Mouse (Mus musculus): Measurements from ENCODE around the gene Dusp16.

The Dusp16 gene

DNA sequence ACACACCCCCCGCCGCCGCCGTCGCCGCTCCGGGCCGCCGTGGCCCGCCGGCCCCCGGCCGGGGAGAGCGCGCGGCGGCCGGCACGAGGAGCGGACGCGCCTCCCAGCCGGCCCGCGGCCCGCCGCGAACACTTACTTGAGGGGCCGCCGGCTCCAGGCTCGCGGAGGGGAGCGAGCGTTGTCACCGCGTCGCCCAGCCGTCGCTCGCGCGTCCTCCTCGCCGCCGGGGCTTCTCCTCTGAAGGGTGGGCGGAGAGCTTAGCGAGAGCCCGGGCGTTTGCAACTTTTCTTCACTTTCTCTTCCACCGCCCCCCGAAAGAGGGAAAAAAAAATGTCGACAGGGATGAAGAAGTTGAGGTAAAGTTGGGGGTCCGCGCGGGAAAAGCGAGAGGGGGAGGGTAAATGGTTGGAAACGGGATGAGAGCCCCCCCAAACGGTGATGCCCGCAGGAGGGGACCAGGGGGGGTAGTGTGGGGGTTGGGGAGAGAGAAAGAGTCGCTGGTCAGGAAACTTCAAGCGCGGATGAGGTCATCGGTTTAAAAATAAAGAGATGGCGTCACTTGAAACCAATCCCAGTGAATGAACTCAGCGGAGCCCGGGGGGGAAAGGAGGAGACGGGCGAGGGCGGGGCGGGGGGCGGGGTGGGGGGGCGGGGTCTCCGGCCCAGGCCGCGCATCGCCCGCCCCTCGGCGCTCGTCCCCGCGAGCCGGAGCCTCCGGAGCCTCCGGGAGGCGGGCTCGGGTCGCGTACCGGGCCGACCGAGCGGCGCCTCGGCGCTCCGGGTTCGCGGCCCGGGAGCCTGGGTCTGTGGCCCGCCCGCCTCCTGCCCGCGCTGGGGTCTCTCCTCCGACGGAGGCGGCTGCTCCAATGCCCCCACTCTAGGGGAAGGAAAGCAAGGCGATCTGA is at the start of gene Dusp16:
Dusp16 (minus strand) TSS at position 485 of the 905 bp plus-strand sequence.
- DNase-seq, result peak; percentile 97

GRCm38 (mm10) chr6:134840346-134840745 is 47.9 kb upstream of the Dusp16 start:
- no peak for DNase-seq

DNA sequence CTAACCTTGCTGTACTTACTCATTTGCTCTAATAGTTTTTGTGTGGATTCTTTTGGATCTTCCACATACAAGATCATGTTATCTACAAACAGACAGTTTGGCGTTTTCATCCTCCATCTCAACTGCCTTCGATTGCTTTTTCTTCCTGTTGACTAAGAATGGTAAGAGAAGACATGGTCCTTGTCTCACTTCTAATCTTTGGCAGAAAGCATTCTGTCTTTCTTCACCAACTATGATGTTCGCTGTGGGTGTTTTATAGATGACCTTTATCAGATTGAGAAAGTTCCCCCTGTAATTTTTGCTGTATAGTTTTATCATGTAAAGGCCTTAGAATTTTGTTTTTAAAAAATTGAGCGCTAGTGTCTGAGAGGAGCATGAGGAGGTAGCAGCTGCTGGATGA is 45.7 kb upstream of the Dusp16 start:
- DNase-seq, result no peak

DNA sequence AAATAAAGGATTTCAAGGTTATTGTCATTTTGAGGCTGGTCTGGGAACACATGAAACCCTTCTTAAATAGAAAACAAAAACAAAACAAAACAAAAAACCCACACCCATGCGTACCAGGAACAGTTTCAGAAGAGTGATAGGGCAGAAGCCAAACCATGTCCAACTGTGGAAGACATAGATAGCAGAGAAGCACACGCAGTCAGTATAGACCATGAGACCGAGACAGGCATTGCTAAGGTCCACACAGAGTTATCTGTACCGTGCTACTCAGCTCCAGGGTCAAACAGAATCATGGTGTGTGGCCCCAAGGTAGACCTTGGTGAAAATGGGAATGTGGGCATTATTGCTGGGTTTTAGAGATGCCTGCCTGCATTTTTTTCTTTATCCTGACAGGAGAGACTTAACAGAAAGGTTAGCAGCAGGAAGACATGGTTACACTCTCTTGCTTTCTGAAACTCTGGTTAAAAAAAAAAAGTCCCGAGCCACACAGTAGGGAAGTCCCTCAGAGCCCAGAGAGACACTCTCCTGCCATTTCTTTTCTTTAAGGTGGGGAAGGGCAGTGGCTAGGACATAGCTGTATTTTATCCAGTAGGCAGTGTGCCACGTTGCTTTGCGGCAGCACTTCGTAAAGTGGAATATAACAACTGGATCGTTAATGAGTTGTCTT is 42.3 kb upstream of the Dusp16 start:
- no peak for DNase-seq

DNA sequence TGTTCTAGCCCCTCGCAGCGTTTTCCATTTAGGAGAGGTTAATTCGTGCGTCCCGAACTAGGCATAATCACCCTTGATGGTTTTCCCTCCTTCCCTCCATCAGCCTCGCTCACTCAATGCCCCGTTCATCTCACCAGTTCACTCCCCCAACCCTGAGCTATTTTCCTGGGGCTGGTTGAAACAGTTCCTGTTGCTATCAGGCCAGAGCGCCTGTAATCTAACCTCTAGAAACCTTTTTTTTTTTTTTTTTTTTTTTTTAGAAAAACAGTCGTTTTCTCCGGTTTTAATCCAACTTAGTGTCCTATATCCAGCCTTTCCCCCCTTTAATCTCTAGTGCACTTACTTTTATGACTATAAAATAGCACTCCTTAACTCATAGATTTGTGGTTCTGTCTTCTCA is 38.4 kb upstream of the Dusp16 start:
- DNase-seq, result no peak

- DNase-seq, result peak; percentile 100
Observed at GRCm38 (mm10) chr6:134829786-134830700, 37.6 kb upstream of the Dusp16 start, which contains the start of gene Crebl2. Gene Crebl2 (plus strand): TSS chr6:134830154.

- DNase-seq, result no peak
Observed at GRCm38 (mm10) chr6:134822844-134823243, 30.4 kb upstream of the Dusp16 start.

DNA sequence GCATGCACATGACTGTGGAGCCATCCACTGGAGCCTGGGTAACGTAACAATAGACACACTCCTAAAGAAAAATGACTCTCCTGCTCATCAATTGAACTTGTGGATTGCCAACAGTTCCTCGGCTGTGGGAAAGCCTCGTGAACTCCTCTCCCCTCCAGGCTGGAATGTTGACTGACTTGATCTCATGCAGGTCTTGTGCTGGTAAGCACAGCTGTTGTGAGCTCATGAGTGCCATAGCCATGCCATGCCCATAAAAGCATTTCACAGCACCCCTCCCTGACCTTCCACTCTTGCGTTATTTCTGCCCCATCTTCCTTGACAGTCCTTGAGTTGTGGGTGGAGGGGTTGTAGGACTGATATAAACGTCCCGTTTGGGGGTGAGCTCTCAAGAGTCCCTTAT is 28.0 kb upstream of the Dusp16 start:
- DNase-seq, result no peak

GRCm38 (mm10) chr6:134819741-134820140 is 27.3 kb upstream of the Dusp16 start:
- no peak for DNase-seq

DNA sequence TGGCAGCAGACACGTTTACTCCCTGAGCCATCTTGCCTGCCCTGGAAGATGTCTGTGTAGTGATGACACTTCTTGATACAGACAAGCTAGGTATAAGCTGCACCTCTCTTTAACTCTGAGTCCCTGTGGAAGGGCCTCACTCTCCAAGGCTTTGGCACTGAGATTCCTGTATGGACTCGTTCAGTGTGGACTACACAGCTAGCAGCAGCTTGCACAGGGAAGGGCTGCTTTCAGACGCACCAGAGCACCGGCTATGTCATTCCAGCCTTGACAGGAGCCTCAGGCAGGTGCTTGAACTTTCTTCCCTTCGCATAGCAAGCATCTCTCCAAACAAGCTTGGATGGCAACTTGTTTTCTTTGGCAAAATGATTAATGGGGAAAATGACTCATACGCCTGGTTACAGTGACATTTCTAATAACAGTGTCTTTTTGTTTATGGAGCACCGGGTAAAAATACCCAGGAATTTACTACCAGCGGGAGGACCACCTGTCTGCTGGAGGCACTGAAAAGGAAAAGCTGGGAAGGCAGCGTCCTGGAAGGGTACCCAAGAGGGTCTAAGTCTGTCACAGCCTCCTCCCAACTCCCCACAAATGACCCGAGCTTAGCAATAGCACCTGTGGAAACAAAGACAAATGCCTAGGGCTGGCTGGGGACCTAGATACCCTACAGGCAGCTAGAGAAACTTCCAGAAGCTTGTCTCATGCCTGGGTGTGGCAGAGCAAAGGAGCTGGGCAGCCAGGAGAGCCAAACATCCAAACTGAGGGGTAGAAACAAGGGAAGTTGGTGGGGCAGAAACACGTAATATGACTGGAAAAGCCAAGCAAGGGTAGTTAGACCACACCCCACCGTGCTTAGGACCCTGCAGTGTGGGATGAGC is 24.9 kb upstream of the Dusp16 start:
- DNase-seq, result no peak

DNA sequence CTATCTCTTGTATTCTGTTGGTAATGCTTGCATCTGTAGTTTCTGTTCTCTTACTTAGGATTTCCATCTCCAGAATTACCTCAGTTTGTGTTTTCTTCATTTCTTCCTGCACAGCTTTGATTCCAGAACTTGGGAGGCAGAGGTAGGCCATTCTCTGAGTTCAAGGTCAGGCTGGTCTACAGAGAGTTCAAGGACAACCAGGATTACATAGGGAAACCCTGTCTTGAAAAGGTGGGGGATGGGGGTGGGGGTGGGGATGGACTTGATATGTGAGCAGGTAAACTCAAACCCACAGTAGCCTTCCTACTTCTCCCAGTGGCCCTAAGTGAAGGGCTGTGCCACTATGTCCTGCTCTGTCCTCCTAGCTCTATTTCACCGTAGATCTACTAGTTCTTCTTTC is 20.6 kb upstream of the Dusp16 start:
- DNase-seq, result no peak

DNA sequence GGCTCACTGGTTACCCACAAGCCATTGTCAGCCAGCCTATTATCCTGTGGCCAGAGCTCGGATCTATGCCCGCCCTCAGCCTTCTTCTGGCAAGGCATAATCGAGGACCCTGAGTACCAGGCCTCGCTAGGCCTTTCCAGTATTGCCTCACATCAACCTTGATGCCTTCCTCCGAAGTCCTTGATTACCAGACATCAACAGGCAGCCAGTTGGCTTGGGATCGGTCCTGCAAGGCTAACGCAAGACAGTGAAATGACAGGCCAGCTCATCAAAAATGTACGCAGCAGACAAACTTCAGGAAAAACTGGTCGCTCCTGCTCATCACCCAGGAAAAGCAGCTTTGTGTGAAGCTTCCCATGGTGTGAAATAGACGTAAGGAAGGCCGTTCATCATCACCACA is 15.4 kb upstream of the Dusp16 start:
- DNase-seq, result no peak

DNA sequence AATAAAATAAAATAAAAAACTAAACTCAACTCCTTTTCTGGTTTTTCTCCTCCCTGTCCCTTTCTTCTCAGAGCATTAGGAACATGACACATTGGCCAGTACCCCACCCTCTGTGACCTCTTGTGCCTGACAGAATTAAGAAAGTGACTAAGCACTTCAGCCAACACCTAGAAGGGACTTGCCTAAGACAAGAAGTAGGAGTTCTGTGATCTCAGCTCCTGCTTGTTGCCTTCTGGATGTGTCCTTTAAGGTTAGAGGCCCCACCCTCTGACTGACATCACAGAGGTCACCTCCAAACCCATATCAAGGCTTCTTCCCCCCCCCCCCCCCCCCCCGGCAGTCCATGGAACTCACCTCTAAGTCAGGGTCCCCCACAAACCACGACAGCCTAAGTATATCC is 14.7 kb upstream of the Dusp16 start:
- DNase-seq, result no peak

- no peak for DNase-seq
Observed at GRCm38 (mm10) chr6:134806130-134806529, 13.7 kb upstream of the Dusp16 start.

- no peak for DNase-seq
Observed at GRCm38 (mm10) chr6:134804736-134805277, 12.4 kb upstream of the Dusp16 start.

GRCm38 (mm10) chr6:134802641-134803043 is 10.2 kb upstream of the Dusp16 start:
- DNase-seq, result no peak

GRCm38 (mm10) chr6:134801483-134801882 is 9.1 kb upstream of the Dusp16 start:
- no peak for DNase-seq

- no peak for DNase-seq
Observed at GRCm38 (mm10) chr6:134796297-134796696, 3.9 kb upstream of the Dusp16 start.

DNA sequence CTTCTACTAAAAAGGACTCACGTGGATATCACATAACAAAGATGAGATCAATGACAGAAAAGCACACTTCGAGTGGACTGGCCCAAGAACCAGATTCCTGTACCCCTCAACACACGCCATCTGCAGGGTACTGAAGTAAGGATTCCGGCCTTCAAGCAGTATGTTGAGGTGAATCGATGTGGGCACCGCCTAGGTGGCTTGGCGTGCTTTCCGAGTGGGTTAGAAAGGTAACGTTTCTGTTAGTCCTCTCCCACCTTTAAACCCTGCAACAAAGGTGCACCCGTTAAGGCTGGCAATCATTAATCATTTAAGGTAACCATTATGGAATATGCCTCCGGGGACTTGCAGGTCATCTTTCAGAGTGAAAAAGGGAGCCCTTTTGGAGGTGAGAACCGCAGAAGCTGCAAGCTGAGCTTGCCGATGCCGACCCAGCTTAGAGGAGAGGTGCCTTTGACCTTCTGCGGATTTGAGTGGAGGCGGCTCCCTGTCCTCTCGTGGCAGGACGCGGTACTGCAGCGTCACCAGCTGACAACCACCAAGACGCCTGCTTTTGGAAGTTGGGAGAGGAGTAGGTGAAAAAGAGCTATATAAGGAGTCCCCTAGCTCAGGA is 1.6 kb upstream of the Dusp16 start:
- peak; percentile 89 for DNase-seq

DNA sequence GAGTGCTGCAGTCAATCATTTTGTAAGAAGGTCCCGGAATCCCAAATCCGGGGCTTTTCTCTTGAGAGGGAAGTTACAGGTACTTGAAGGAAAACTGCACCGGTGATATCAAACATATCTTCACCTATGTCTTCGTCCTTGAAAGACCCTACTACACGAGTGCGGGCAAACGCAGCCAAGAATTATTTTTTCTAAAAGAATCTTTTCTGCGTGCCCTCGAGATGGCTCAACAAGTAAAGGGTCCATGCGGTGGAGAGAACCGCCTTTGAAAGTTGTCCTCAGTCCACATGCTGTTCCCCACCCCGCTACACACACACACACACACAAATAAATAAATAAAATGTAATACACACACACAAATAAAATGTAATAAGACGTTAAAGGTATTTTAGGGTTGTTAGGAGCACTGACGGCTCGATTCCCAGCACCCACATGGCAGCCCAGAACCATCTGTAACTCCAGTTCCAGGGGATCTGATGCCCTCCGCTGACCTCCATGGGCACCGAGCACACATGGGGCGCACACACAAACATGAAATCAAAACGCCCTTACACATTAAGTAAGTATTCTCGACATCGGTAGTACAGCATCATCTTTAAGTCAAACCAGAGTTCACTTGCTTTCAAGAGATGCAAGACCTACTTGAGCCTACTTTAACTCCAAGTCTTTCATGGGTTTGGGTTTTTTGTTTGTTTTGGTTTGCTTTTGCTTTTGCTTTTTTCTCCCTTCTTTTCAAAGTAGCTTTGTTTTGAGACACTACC is 801 bp upstream of the Dusp16 start:
- DNase-seq, result peak; percentile 77

Measured in cerebellum, adult 9-10 months (tissue).